Mouse (Mus musculus) adrenal gland, postnatal 14 days (tissue): ENCODE data around the gene Ccdc152. TPM values are rescaled to one million over a fixed set of nuclear protein-coding genes. Genes with fewer than 3 reads are reported as not detected.

Experiments used
- total RNA-seq: library from RNA; stranded (reverse); gene quantifications from 2 replicates; pipeline ENCODE4 v1.2.3, GENCODE M21; 2021

The Ccdc152 gene
- total RNA-seq, 1 experiment from 2014 or later, result not detected

Other genes with a start within 250 kb of the Ccdc152 start
- 434 and 875 TPM in 2 replicates for gene Selenop, start 35.0 kb downstream of the Ccdc152 start, total RNA-seq